Mouse (Mus musculus) erythroid progenitor cell, adult 5-6 weeks (primary cell): ENCODE results near the gene Camkk2. TPM values are rescaled to one million over a fixed set of nuclear protein-coding genes. Genes with fewer than 3 reads are reported as not detected.

Experiments used
- ATAC-seq: replicated peaks from 2 replicates; pipeline ENCODE4 v1.8.0; 2016; ENCODE audit warnings: moderate number of reproducible peaks, mild to moderate bottlenecking, moderate TSS enrichment, inconsistent platforms; ENCODE audit not compliant: poor library complexity, low FRiP score, severe bottlenecking
- total RNA-seq, 2 experiments: library from RNA; stranded (forward) in 1 of 2; stranded (reverse) in 1 of 2; fragments of 150-400 nt in 1 of 2; fragments of 186-747, 209-891 nt in 1 of 2; gene quantifications; 2 replicates each; pipeline versions ENCODE4 v1.2.3 to v1.2.4; 2015 to 2017; ENCODE audit warnings: low replicate concordance in 2 of 2

Camkk2 gene
- total RNA-seq, 2 experiments from 2014 or later = 23.9 to 27.9 TPM

GRCm38 (mm10) chr5:122783726-122784406 lies 4.7 kb upstream of the Camkk2 start:
- no peak for ATAC-seq

- ATAC-seq = no peak
These were observed 2.9 kb upstream of the Camkk2 start for GRCm38 (mm10) chr5:122782066-122782465.

DNA sequence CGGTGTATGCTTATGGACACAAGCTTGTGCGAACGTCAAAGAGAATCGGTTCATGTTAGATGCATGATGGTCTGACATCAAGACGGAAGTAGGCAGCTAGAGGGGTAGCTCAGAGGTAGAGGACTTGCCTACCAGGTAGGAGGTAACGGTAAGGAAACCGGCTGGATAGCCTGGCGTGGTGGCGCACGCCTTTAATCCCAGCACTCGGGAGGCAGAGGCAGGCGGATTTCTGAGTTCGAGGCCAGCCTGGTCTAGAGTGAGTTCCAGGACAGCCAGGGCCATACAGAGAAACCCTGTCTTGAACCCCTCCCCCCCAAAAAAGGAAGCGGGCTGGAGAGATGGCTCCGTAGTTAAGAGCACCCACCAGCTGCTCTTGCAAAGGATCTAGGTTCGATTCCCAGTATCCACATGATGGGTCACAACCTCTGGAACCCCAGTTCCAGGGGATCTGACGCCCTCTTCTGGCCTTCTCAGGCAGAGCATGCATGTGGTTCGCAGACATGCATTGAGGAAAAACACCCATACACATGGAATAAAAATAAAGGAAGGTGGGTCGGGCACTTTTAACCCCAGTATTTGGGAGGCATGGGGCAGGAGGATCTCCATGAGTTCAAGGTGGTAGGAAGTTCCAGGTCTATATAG lies 1.7 kb upstream of the Camkk2 start:
- ATAC-seq = no peak

DNA sequence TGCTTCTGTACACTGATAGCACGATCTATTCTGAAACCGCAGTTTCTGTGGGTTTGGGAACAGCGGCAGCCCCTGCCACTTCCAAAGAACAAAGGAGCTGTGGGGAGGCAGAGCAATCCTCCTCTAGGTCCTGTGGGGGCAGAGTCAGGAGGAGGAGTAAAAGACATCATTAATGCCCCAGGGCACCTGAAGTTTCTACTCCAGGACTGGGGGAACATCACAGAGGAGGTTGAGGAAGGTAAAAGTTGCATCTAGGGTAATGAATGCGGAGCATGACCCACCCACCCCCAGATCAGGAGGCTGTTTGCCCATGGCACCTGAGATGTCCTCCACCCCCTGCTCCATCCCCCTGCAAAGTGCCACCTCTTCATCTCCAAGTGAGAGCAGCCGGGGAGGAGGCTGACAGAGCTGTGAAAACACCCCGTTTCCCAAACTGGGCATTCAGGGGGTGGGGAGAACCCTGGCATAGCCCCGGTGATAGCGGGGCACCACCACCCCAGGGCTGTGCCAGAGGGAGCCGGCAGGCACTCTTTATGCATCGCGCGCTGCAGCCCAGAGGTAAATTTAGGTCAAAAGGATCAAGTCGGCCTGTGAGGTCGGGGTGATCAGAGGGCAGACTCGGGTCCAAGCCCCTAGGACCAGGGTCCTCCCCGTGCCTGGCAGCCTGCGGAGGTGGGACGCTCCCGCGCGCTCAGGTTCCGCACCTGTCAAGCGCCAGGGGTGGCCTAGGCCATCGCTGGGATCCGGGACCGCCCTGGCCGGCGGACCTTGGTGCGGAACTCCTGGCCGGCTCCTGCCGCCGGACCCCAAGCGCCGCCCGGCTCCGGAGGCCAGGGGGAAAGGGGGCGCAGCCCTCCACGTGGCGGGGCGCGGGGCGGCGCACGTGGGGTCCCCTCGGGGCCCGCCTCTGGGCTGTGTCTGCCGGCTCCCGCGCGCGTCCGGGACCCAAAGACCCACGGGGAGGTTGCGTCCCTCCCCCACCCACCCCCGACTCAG lies 680 bp downstream of the Camkk2 start:
- ATAC-seq = peak; percentile 26; the same call in 1 of the 2 replicates

- no peak for ATAC-seq
These were observed 1.9 kb downstream of the Camkk2 start for GRCm38 (mm10) chr5:122777322-122777721.

GRCm38 (mm10) chr5:122775646-122776286 lies 3.4 kb downstream of the Camkk2 start:
- ATAC-seq = no peak

DNA sequence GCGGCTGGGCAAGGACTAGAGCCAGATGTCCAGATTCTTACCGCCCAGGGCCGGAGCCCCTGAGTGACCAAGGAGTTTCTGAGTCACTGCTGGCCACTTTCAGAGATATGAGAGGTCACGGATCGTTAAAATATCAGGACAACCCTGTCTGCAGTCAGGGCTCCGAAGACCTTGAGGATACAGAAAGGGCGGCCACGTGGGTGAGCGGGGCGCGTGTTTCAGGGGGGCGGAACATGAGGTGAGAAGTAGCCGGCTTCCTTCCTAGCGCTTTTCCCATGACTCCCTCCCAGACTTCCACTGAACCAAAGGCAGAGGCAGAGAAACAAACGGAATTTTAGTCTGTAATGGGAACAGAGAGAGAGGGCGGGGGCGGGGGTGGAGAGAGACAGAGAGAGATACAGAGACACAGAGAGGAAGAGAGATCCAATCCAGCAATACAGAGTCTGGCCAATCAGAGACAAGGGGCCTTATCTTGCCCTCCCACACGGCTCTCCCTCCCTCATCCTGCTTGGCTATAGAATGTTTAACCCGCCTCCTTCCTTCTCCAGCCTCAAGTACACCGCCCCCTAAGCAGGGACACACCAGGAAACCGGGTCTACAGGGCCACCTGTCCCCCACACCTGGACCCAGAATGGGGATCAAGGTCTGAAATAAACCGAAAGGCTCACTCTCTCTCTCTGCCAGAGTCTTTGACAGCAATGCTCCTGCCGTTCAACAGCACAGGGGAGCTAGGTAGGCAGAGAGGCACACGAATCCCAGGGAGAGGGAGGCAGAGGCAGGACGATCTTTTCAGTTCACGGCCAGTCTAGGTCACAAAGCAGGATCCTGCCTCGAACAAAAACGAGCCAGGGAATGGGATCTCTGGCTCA lies 4.2 kb downstream of the Camkk2 start:
- peak; percentile 90 for ATAC-seq

- no peak for ATAC-seq
These were observed 5.5 kb downstream of the Camkk2 start for GRCm38 (mm10) chr5:122773756-122774155.

GRCm38 (mm10) chr5:122771428-122771827 lies 7.8 kb downstream of the Camkk2 start:
- no peak for ATAC-seq

DNA sequence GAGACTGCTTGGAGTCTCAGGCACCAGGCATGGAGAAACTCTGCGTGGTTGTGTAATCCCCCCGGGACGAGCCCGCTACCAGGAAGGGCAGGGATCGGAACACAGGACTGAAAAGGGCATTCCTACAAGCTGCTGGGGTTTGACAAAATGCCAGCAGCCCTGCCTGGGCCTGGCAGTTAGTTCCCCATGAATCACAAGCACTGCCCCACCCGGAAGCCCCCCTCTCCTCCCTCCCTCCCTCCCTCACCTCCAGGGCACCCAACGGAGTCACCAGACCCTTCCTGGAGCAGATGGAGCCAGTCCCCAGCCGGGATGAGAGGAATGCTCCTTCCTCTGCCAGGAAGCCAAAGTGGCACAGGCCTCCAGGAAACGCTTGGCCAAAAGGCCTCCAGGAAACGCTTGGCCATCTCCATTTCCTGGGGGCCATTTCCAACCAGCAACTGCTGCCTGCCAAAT lies 8.4 kb downstream of the Camkk2 start:
- no peak for ATAC-seq

DNA sequence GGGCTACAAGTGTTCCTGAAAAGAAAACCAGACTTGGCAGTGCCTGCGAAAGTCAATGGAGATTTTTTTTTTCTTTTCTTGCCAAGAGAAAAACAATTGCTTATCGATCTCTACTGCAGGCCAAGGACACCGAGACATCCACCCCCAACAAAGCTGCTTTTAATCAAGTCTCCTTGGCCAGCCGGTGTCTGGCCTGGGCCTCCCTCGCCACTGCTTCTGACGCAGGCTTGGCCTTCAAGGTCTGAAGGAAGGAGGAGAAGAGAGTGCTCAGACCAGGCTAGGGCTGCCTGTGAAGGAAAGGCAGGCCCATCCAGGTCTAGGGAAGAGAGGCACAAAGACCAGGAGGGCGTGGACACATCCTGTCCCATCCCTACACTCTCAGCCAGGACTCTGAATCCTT lies 8.9 kb downstream of the Camkk2 start:
- ATAC-seq = no peak

- ATAC-seq = peak; percentile 65
These were observed 10.1 kb downstream of the Camkk2 start for GRCm38 (mm10) chr5:122769101-122769568.

- ATAC-seq = no peak
These were observed 11.9 kb downstream of the Camkk2 start for GRCm38 (mm10) chr5:122767283-122767682.

DNA sequence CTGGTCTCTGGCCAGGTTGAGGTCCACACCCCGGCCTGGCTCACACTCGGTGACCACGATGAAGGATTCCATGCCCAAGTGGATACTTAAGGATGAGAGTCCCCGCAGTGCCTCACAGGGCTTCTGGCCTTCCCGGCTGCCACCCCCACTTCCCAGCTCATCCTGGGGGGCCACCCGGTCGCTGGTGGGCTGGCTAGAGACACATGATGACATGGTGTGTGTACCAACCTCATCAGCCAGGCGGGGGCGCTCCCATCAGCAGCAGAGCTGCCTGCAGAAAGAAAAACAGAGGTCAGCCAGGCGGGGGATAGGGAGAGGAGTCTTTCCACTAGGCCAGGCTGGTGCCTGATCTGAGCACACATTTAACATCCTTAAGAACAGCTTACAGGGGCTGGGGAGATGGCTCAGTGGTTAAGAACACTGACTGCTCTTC lies 15.2 kb downstream of the Camkk2 start:
- no peak for ATAC-seq

- ATAC-seq = no peak
These were observed 15.8 kb downstream of the Camkk2 start for GRCm38 (mm10) chr5:122763271-122764031.

- no peak for ATAC-seq
These were observed 22.5 kb downstream of the Camkk2 start for GRCm38 (mm10) chr5:122756680-122757079.

GRCm38 (mm10) chr5:122756144-122756543 lies 23.1 kb downstream of the Camkk2 start:
- ATAC-seq = no peak

DNA sequence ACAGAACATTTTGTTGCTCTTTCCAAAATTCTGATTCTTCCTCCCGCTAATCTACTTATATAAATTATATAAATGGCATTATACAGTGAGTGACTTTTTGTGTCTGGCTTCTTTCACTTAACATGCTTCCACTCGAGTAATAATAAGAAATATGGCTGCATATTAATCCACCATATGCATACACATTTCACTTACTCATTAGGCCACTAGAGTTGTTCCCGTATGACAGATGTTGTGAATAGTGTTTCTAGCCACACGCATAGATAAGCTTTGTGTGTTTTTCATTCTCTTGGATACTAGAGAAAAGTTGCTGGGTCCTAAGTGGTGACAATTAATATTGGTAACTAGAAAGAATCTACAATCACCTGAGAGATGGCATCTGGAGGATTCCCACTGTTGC lies 23.6 kb downstream of the Camkk2 start:
- no peak for ATAC-seq
